Mouse (Mus musculus): ENCODE results near the gene Sec14l1.

Sec14l1 gene

GRCm38 (mm10) chr11:117129473-117129872 is 14.5 kb downstream of the Sec14l1 start:
- no peak for DNase-seq (ENCODE audit: low read depth)

GRCm38 (mm10) chr11:117130068-117130467 is 15.1 kb downstream of the Sec14l1 start:
- no peak for DNase-seq (ENCODE audit: low read depth)

DNA sequence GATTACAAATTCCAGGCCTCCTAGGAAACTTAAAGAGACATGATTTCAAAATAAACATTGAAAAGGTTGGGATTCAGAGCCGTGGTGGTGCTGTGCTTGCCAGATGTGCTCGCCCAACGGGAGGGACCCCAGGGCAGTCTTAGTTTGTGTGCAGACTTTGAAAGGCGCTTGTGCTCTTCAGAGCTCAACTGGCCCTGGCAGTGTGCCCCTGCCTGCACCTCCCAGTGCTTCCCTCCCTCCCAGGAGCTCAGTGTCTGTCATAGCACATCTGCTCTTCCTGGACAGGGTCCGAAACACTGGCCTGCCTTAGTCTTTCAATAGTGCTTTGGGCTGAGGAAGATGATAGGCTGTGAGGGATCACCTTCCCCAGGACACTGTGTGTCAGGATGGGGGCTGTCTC is 15.9 kb downstream of the Sec14l1 start:
- no peak for DNase-seq (ENCODE audit: low read depth)

DNA sequence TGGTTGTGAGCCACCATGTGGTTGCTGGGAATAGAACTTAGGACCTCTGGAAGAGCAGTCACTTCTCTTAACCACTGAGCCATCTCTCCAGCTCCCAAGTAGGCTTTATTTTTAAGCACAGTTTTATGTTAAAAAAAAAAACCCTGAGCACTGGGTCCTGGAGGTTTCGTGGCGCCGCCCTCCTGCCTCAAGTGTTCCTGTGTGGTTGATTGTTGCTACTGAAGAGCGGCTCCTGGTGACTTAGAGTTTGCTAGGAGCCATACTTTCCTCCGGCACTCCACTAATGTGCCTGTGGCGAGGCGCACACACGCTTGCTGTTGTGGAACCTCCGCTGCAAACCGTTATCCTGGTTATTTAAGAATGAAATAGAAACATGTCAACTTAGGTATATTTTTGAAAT is 16.5 kb downstream of the Sec14l1 start:
- no peak for DNase-seq (ENCODE audit: low read depth)

- DNase-seq (ENCODE audit: low read depth), result no peak
These were observed 19.9 kb downstream of the Sec14l1 start for GRCm38 (mm10) chr11:117134776-117135387.

DNA sequence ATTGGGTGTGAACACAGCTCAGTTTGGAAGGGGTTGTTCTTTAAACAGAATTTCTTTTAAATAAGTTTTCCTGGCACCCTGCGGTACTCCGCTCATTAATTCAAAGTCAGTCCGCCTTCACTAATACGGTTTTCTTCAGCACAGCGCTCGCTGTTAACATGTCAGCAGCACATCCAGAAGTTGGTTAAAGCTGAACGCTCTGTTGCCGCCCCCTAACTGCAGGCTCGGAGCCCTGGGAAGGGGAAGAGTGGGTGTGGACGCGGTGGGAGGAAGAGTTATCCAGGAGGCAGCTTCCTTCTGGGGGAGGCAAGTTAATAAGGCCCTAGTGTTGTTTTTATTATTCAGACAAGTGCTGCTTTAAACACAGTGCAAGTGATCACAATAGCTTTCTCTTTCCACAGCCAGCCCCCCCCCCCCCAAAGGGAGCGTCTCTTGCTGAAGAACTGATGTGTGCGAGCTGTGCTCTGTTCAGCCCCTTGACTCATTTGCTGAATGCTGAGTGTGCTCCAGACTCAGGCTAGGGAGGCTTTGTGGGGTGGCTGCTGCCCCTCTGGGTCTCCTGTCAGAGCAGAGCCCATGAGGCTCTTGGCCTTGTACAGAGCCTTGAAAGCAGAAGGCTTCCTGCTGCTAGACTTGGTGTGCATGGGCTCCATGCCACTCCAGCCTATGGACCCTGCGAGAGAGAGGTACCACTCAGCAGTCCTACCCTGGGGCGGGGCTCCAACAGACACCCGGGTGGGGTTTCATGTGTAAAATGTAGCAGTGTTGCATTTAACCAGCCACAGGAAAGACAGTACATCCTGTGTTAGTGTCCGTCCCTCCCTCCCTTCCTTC is 20.7 kb downstream of the Sec14l1 start:
- DNase-seq (ENCODE audit: low read depth), result no peak

DNA sequence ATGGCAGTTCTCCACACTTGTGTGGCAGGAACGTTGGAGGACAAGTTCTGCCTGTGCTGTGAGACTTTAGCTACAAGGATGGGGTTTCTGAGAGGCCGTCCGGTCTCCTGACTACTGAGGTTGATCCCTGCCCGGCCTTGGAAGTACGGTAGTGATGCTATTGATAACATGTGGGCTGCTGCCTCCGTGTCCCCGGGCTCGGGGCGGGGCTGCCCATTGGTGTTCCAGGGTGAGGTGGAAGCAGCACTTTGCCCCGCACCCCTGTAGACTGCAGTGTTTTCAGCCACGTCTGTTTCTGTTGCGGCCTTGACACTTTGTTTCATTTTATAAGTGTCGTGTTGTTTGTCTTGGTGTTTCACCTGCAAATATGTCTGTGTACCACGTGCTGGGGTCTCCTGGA is 21.9 kb downstream of the Sec14l1 start:
- no peak for DNase-seq (ENCODE audit: low read depth)

GRCm38 (mm10) chr11:117138213-117138761 is 23.3 kb downstream of the Sec14l1 start:
- DNase-seq (ENCODE audit: low read depth), result no peak

DNA sequence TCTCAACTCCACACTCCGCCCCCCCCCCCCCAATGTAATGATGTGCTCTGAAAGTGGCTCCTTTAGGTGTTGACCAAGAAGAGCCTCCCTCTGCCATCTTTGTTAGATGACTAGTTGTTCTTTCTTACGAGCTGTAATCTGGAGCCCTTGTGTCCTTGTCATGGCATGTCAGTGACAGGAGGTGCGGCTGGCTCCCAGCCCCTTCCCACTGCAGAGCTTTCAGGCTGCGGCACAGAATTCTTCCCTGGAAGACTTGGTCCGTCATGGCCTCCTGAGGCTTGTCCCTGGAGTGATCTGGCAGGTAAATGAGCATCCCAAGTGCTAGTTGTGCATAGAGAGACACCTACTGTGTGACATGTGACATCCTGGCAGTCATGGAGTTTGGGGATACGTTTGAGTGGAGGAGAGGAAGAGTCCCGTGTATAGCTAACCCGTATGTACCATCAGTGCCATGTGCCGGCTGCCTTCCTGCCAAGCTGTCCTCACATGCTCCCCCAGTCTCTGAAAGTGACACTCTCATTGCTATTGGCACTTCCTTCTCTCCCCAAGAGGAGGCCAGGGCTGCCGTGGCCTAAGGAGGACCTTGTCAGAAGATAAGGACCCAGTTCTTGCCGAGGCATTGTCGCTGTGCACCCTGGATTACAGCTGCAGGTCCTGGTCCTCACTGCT is 24.0 kb downstream of the Sec14l1 start:
- no peak for DNase-seq (ENCODE audit: low read depth)

DNA sequence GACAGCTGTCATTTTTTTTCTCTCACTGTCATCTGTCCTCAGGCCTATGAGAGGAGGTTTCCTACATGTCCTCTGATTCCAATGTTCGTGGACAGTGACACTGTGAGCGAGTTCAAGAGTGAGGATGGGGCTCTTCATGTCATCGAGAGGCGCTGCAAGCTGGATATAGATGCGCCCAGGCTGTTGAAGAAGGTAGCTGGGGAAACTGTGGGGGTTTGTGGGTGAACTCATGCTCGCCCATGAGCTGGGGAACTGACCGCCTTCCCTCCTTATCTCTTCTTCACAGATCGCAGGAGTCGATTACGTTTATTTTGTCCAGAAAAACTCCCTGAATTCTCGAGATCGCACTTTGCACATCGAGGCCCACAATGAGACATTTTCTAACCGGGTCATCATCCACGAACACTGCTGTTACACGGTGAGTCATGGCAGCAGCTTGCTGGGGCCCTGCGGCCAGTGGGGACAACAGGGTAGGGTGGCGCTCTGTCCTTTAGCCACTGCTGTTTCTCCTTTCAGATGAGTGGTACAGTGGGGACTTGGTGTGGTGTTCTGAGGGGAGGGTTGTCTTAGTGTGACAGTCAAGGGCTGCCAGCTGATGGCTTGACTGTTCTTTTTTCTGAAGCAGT is 26.5 kb downstream of the Sec14l1 start:
- DNase-seq (ENCODE audit: low read depth), result no peak

GRCm38 (mm10) chr11:117142507-117142906 is 27.5 kb downstream of the Sec14l1 start:
- DNase-seq (ENCODE audit: low read depth), result no peak

DNA sequence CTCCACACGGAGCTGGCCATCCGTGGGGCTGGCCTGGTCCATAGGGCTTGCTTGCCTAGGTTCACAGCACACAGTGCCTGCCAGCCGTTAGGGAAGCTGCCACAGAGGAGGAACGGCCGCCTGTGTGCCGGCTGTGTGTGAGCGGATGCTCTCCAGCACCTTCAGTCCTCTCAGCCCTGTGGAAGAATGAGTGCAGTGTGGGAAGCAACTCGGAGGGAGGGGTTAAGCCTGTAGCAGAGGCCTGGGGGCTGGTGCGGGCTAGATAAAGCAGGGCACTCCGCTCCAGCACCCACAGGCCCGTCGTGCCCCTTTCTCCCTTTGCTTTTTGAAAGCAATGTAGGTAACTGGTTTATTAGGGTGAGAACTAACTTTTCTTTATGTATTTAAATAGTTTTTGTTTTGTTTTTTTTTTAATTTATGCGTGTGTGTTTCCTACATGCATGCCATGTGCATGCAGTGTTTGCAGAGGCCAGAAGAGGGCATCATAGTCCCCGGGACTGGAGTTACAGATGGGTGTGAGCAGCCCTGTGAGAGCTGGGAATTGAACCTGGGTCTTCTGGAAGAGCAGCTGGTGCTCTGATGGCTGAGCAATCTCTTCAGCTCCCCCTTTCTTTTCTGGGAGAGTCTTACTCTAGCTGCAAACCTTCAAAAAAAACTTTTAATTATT is 30.6 kb downstream of the Sec14l1 start:
- DNase-seq (ENCODE audit: low read depth), result no peak

- no peak for DNase-seq (ENCODE audit: low read depth)
These were observed 31.1 kb downstream of the Sec14l1 start for GRCm38 (mm10) chr11:117146118-117146506.

DNA sequence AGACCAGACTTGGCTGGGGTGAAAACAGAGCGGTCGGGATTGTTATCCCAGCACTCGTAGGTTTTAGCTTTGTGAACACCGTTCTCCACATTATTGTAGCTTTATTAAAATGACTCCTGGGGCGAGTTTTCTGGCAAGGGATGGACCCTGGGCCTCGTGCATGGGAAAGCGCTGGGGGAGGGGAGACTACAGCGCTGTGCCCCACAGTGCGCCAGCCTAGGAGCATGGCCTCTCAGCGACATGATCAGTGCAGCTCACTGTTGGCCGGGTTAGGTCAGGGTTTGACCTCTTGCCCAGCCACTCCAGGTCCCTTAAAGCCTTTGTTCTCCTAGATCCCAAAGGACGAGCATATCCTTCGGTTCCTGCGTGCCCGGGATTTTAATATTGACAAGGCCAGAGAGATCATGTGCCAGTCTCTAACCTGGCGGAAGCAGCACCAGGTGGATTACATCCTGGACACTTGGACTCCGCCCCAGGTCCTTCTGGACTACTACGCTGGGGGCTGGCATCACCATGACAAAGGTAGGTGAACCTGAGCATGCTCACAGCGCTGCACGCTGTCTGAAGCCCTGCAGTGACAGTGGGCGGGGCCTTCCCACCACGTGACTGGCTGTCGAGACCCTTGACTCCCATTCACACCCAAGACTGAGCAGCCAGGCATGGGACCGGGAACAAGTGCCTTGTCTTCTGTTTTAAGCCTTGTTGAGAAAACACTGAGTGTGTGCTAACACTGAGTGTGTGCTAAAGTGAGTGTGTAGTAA is 32.0 kb downstream of the Sec14l1 start:
- no peak for DNase-seq (ENCODE audit: low read depth)

DNA sequence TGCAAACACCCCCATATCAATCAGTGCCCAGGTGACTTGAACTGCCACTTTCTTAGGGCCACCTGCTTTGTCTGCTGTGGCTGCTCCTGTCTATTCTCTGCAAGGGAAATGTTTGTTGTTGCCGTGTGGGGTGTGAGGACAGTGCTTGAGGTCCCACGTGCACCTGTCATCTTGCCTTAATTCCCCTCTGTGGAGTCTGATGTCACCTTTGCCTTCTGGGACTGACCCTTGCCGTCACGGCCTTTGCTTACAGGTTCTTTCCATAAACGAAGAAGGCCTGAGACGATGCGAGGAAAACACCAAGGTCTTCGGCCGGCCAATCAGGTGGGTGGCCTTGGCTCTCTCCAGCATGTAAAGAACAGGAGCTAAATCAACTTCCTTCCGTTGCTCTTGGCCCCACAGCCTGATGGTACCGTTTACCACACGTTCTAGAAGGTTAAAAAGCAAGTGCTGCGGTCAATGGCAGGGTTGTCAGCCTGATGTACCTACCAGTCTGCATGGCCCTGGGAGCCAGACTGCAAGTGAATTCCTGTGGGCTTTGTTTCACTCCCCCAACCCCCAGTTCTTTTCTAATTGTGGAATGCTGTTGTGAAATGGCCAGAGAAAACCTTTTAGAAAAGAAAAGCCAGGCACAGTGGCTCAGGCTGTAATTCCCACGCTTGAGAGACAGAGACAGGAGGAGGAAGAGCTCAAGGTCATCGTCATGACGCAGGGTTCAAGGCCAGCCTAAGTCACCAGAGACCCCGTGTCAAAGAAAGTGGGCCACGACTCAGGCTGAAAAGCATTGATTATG is 34.1 kb downstream of the Sec14l1 start:
- DNase-seq (ENCODE audit: low read depth), result no peak

DNA sequence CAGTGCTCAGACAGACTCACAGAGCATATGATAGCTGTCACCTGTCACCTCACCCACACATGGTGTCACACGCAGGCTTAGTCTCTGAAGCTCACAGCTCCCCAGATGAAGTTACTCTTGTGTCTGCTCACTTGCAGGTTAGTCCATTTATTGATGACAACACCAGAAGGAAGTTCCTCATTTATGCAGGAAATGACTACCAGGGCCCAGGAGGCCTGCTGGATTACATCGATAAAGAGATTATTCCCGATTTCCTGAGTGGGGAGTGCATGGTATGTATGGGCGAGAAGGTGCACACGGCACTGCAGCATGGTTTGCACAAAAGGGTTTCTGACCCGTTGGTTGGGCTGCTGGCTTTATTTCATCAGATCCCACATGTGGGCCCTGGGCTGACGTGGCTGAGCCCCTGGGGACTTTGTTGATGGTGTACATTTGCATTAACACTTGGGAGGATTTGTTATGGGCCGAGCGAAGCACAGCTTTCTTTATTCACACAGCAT is 35.5 kb downstream of the Sec14l1 start:
- DNase-seq (ENCODE audit: low read depth), result no peak

DNA sequence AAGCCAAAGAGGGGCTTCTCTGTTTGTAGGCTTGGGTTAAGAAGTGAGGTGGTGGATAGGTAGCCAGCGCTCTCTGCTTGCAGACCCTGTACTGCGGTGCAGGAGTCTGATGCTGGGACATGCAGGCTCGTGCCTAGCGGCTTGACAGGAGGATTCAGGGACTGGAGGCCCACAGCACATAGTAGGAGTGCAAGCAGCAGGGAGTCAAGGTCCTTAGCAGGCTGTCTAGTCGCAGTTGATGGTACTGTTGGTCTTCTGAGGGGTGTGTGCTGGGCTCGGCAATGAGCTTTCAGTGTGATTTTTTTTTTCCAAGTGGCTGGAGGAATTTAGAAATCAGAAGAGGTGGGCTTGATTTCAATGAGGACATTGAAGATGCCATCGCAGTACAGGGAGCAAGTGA is 36.5 kb downstream of the Sec14l1 start:
- DNase-seq (ENCODE audit: low read depth), result no peak

GRCm38 (mm10) chr11:117152541-117152940 is 37.6 kb downstream of the Sec14l1 start:
- DNase-seq (ENCODE audit: low read depth), result no peak

DNA sequence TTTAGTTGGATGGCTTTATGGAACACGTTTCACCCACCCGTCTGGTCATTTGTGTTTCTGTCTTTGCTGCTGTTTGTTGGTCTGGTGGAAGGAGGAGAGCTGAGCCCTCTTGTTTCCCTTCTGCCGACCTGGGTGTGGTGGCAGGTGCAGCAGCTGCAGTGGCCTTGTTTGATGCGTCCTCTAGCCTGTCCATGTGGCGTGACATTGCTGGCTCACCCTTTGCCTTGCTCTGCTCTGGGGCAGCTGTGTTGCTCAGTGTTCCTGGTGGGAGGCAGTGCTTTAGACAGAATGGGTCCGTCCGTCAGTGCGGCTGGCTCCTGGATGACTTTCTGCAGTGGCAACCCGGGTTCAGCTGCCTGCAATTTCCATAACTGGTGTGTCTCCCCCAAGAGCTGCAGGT is 38.6 kb downstream of the Sec14l1 start:
- no peak for DNase-seq (ENCODE audit: low read depth)

Measured in c-Kit-positive CD71-positive TER-119-negative erythroid progenitor cells, embryonic 14.5 days (primary cell).